Mouse (Mus musculus) yolk sac, embryonic 10.5 days (tissue): Measurements from ENCODE around the gene Gm17606.
"Not testable (repeated sequence)": the region's sequence is repeated elsewhere in the genome, so short reads cannot be mapped to it uniquely, and the experiment has no call there.

Source experiments
- DNase-seq: peaks from one replicate; pipeline ENCODE4 v3.0.0-alpha.2; 2017; ENCODE audit warnings: low spot score

The Gm17606 gene

GRCm38 (mm10) chr14:54640946-54641304, at the start of gene Gm17606:
Gene Gm17606 (plus strand): TSS chr14:54640952.
- DNase-seq: no peak

- DNase-seq: no peak
Observed at GRCm38 (mm10) chr14:54591056-54591455, 49.7 kb upstream of the Gm17606 start.

GRCm38 (mm10) chr14:54592319-54592934, 48.3 kb upstream of the Gm17606 start:
- DNase-seq: no peak

GRCm38 (mm10) chr14:54594055-54594454, 46.7 kb upstream of the Gm17606 start:
- DNase-seq: no peak

- no peak for DNase-seq
Observed at GRCm38 (mm10) chr14:54594631-54595414, 45.9 kb upstream of the Gm17606 start.

- DNase-seq: no peak
Observed at GRCm38 (mm10) chr14:54597084-54597483, 43.7 kb upstream of the Gm17606 start.

- DNase-seq: no peak
Observed at GRCm38 (mm10) chr14:54601601-54602000, 39.2 kb upstream of the Gm17606 start.

- DNase-seq: no peak
Observed at GRCm38 (mm10) chr14:54602613-54603012, 38.1 kb upstream of the Gm17606 start.

GRCm38 (mm10) chr14:54603038-54603654, 37.6 kb upstream of the Gm17606 start:
- peak; percentile 97 for DNase-seq

GRCm38 (mm10) chr14:54603686-54604085, 37.1 kb upstream of the Gm17606 start:
- no peak for DNase-seq

GRCm38 (mm10) chr14:54605752-54606321, 34.9 kb upstream of the Gm17606 start, which contains the start of gene 4931414P19Rik:
Gene 4931414P19Rik (minus strand): TSS chr14:54605993.
- DNase-seq: peak; percentile 85

GRCm38 (mm10) chr14:54607226-54607625, 33.5 kb upstream of the Gm17606 start:
- no peak for DNase-seq

- DNase-seq: no peak
Observed at GRCm38 (mm10) chr14:54609245-54609644, 31.5 kb upstream of the Gm17606 start.

GRCm38 (mm10) chr14:54609962-54610361, 30.8 kb upstream of the Gm17606 start:
- no peak for DNase-seq

GRCm38 (mm10) chr14:54610648-54611047, 30.1 kb upstream of the Gm17606 start:
- DNase-seq: no peak

- DNase-seq: not testable (repeated sequence)
Observed at GRCm38 (mm10) chr14:54614130-54614529, 26.6 kb upstream of the Gm17606 start.

- no peak for DNase-seq
Observed at GRCm38 (mm10) chr14:54616226-54616825, 24.4 kb upstream of the Gm17606 start.

- DNase-seq: peak; percentile 68
Observed at GRCm38 (mm10) chr14:54617152-54617896, 23.4 kb upstream of the Gm17606 start.

- DNase-seq: peak; percentile 92
Observed at GRCm38 (mm10) chr14:54617897-54618365, 22.8 kb upstream of the Gm17606 start, which contains the start of gene Psmb5. Gene Psmb5 (minus strand): TSS chr14:54618022.

- no peak for DNase-seq
Observed at GRCm38 (mm10) chr14:54621133-54621532, 19.6 kb upstream of the Gm17606 start, which contains the start of gene Psmb11. Gene Psmb11 (plus strand): TSS chr14:54621433.

- no peak for DNase-seq
Observed at GRCm38 (mm10) chr14:54623334-54623733, 17.4 kb upstream of the Gm17606 start.
